Mouse (Mus musculus) limb, embryonic 15.5 days (tissue): ENCODE results near the gene Gm14305. TPM values are rescaled to one million over a fixed set of nuclear protein-coding genes. Genes with fewer than 3 reads are reported as not detected.
"Not testable (repeated sequence)": the region's sequence is repeated elsewhere in the genome, so short reads cannot be mapped to it uniquely, and the experiment has no call there.

ENCODE experiments used
- ATAC-seq: fragments of 200-750 bp; cut with Nextera tagmentation; 2 replicates; pipeline ENCODE4 v1.8.0; 2017; ENCODE audit warnings: low read depth, moderate TSS enrichment; ENCODE audit not compliant: insufficient number of reproducible peaks, low FRiP score, low TSS enrichment
- H3K27ac ChIP-seq: fragments of 300-500 bp; sonication (generic); 2 replicates; pipeline ENCODE4 v1.5.1; 2015; ENCODE audit warnings: moderate library complexity, mild to moderate bottlenecking, inconsistent platforms
- H3K27me3 ChIP-seq: fragments of 300-500 bp; sonication (generic); 2 replicates; pipeline ENCODE4 v1.6.1; 2015; ENCODE audit warnings: inconsistent platforms
- H3K36me3 ChIP-seq: fragments of 300-500 bp; sonication (generic); 2 replicates; pipeline ENCODE4 v1.6.1; 2015; ENCODE audit warnings: inconsistent platforms
- H3K4me1 ChIP-seq: fragments of 300-500 bp; sonication (generic); 2 replicates; pipeline ENCODE4 v1.6.1; 2015; ENCODE audit warnings: inconsistent platforms
- H3K4me2 ChIP-seq: fragments of 300-500 bp; sonication (generic); 2 replicates; pipeline ENCODE4 v1.6.1; 2015; ENCODE audit warnings: mild to moderate bottlenecking, inconsistent platforms
- H3K4me3 ChIP-seq: fragments of 300-500 bp; sonication (generic); 2 replicates; pipeline ENCODE4 v1.5.1; 2015; ENCODE audit warnings: mild to moderate bottlenecking, inconsistent platforms
- H3K9ac ChIP-seq: fragments of 300-500 bp; sonication (generic); 2 replicates; pipeline ENCODE4 v1.6.1; 2015; ENCODE audit warnings: inconsistent platforms
- H3K9me3 ChIP-seq: fragments of 300-500 bp; sonication (generic); 2 replicates; pipeline ENCODE4 v1.6.1; 2016; ENCODE audit warnings: inconsistent platforms
- WGBS: fragments of 180-500 bp; shearing (Covaris S2); methylation state at CpG from one replicate; pipeline ENCODE4 v1.1.7; 2015; 5-methylcytosine and 5-hydroxymethylcytosine counted together
- polyA plus RNA-seq: library from polyadenylated mRNA; unstranded; fragments of >200 nt; fragmentation: Nextera tagmentation; extraction: Ambion mirVana; gene quantifications from 2 replicates; pipeline ENCODE4 v1.2.1, GENCODE M21; 2015

The Gm14305 gene
- polyA plus RNA-seq = 24.8 and 27.5 TPM in 2 replicates

GRCm38 (mm10) chr2:176708051-176708450 lies at the start of gene Gm14305:
Gene Gm14305 (plus strand): TSS chr2:176708328.
- peak within 1 kb of the TSS; percentile 65; the same call in 1 of the 2 replicates for H3K27ac ChIP-seq
- not testable (repeated sequence) for ATAC-seq, H3K9me3 ChIP-seq, H3K9ac ChIP-seq, H3K4me1 ChIP-seq, H3K36me3 ChIP-seq, H3K27me3 ChIP-seq
- H3K4me3 ChIP-seq = peak within 1 kb of the TSS; percentile 44
- H3K4me2 ChIP-seq = peak within 1 kb of the TSS; percentile 27
- WGBS = 0% methylated on average over 1 of the region's 6 CpGs

- H3K4me3 ChIP-seq, H3K4me1 ChIP-seq, H3K27me3 ChIP-seq, H3K36me3 ChIP-seq, H3K4me2 ChIP-seq, ATAC-seq, H3K9me3 ChIP-seq, H3K27ac ChIP-seq, H3K9ac ChIP-seq: not testable (repeated sequence)
- WGBS = no CpG with 5 or more reads among the region's 6 CpGs
Measured at GRCm38 (mm10) chr2:176670222-176670621, 37.9 kb upstream of the Gm14305 start, which contains the start of gene Zfp973. Gene Zfp973 (plus strand): TSS chr2:176670522.

Other genes with a start within 250 kb of the Gm14305 start
- gene Gm14434, start 221.5 kb upstream of the Gm14305 start, polyA plus RNA-seq = 1.9 and 8.7 TPM in 2 replicates
- gene Zfp967, start 187.3 kb upstream of the Gm14305 start, polyA plus RNA-seq = not detected in 2 replicates
- gene Gm14308, start 72.0 kb upstream of the Gm14305 start, polyA plus RNA-seq = 15.3 and 18.7 TPM in 2 replicates
- gene Zfp973, start 37.8 kb upstream of the Gm14305 start, polyA plus RNA-seq = 8.8 and 9.1 TPM in 2 replicates
- 12.0 and 14.5 TPM in 2 replicates for gene Gm14295, start 90.3 kb downstream of the Gm14305 start, polyA plus RNA-seq
- gene Gm14408, start 122.8 kb downstream of the Gm14305 start, polyA plus RNA-seq = not detected in 2 replicates
- gene Gm14296, start 219.5 kb downstream of the Gm14305 start, polyA plus RNA-seq = 10.0 and 11.2 TPM in 2 replicates